Mouse (Mus musculus) heart, embryonic 10.5 days (tissue): ENCODE data around the gene Tspan18. TPM values are rescaled to one million over a fixed set of nuclear protein-coding genes. Genes with fewer than 3 reads are reported as not detected.

Source experiments
- DNase-seq: peaks from one replicate; pipeline ENCODE4 v3.0.0-alpha.2; 2017; ENCODE audit warnings: low spot score
- H3K27ac ChIP-seq: fragments of 300-500 bp; sonication (generic); 2 replicates; pipeline ENCODE4 v1.5.1; 2016; ENCODE audit warnings: mild to moderate bottlenecking
- H3K27me3 ChIP-seq: fragments of 300-500 bp; sonication (generic); 2 replicates; pipeline ENCODE4 v1.6.1; 2016; ENCODE audit warnings: mild to moderate bottlenecking; ENCODE audit not compliant: poor library complexity, insufficient read depth, severe bottlenecking
- H3K36me3 ChIP-seq: fragments of 300-500 bp; sonication (generic); 2 replicates; pipeline ENCODE4 v1.6.1; 2016; ENCODE audit warnings: mild to moderate bottlenecking, moderate library complexity
- H3K4me1 ChIP-seq: fragments of 300-500 bp; sonication (generic); 2 replicates; pipeline ENCODE4 v1.6.1; 2016; ENCODE audit warnings: mild to moderate bottlenecking
- H3K4me3 ChIP-seq: fragments of 300-500 bp; sonication (generic); 2 replicates; pipeline ENCODE4 v1.5.1; 2016; ENCODE audit warnings: mild to moderate bottlenecking, moderate library complexity
- H3K9me3 ChIP-seq: fragments of 300-500 bp; sonication (generic); 2 replicates; pipeline ENCODE4 v1.6.1; 2016; ENCODE audit warnings: mild to moderate bottlenecking, moderate library complexity
- WGBS: fragments of 180-500 bp; shearing (Covaris S2); methylation state at CpG from one replicate; pipeline ENCODE4 v1.1.7; 2016; 5-methylcytosine and 5-hydroxymethylcytosine counted together
- polyA plus RNA-seq: library from polyadenylated mRNA; unstranded; fragments of >200 nt; fragmentation: Nextera tagmentation; extraction: Ambion mirVana; gene quantifications from 2 replicates; pipeline ENCODE4 v1.2.1, GENCODE M21; 2016

Gene Tspan18
- polyA plus RNA-seq, 1 experiment from 2014 or later, result 64.2 TPM

GRCm38 (mm10) chr2:93214192-93214591 is 120.1 kb downstream of the Tspan18 start:
- Histone ChIP-seq H3K36me3 (peaks cover 41% of the 10 kb centered on the region), H3K4me1 (peaks cover 29% of the 10 kb centered on the region), H3K4me3 (no peak overlapping the region), H3K9me3 (no peaks in the 10 kb centered on the region), H3K27ac (peak overlapping the region; percentile 60), H3K27me3 (no peaks in the 10 kb centered on the region)
- 75% methylated on average over 1 of the region's 1 CpGs for WGBS
- no peak for DNase-seq

- peaks cover 20% of the 10 kb centered on the region for H3K4me1 ChIP-seq
- no peaks in the 10 kb centered on the region for H3K9me3 ChIP-seq
- no peak overlapping the region for H3K4me3 ChIP-seq
- DNase-seq, result no peak
- WGBS, result 96% methylated on average over 2 of the region's 2 CpGs
- H3K27ac ChIP-seq, result no peak overlapping the region
- no peaks in the 10 kb centered on the region for H3K27me3 ChIP-seq
- peaks cover 50% of the 10 kb centered on the region for H3K36me3 ChIP-seq
Observed at GRCm38 (mm10) chr2:93212865-93213264, 121.4 kb downstream of the Tspan18 start.

GRCm38 (mm10) chr2:93212386-93212785 is 121.9 kb downstream of the Tspan18 start:
- no peak for DNase-seq
- Histone ChIP-seq H3K36me3 (peaks cover 54% of the 10 kb centered on the region), H3K4me3 (no peak overlapping the region), H3K27me3 (no peaks in the 10 kb centered on the region), H3K4me1 (peaks cover 15% of the 10 kb centered on the region), H3K27ac (no peak overlapping the region), H3K9me3 (no peaks in the 10 kb centered on the region)
- WGBS, result 73% methylated on average over 2 of the region's 2 CpGs

- H3K4me1 ChIP-seq, result peaks cover 10% of the 10 kb centered on the region
- DNase-seq, result no peak
- H3K36me3 ChIP-seq, result peaks cover 86% of the 10 kb centered on the region
- no peak overlapping the region for H3K27ac ChIP-seq
- 81% methylated on average over 1 of the region's 1 CpGs for WGBS
- H3K9me3 ChIP-seq, result no peaks in the 10 kb centered on the region
- H3K4me3 ChIP-seq, result no peak overlapping the region
- H3K27me3 ChIP-seq, result no peaks in the 10 kb centered on the region
Observed at GRCm38 (mm10) chr2:93206126-93206525, 128.2 kb downstream of the Tspan18 start.

GRCm38 (mm10) chr2:93204571-93204970 is 129.7 kb downstream of the Tspan18 start:
- Histone ChIP-seq H3K4me3 (no peak overlapping the region), H3K27ac (no peak overlapping the region), H3K4me1 (peaks cover 25% of the 10 kb centered on the region), H3K27me3 (no peaks in the 10 kb centered on the region), H3K9me3 (no peaks in the 10 kb centered on the region), H3K36me3 (peaks cover 76% of the 10 kb centered on the region)
- 78% methylated on average over 6 of the region's 6 CpGs for WGBS
- DNase-seq, result no peak

GRCm38 (mm10) chr2:93203682-93204081 is 130.6 kb downstream of the Tspan18 start:
- peaks cover 69% of the 10 kb centered on the region for H3K36me3 ChIP-seq
- no peak overlapping the region for H3K4me3 ChIP-seq
- WGBS, result 20% methylated on average over 10 of the region's 10 CpGs
- H3K27ac ChIP-seq, result no peak overlapping the region
- DNase-seq, result no peak
- H3K9me3 ChIP-seq, result no peaks in the 10 kb centered on the region
- peaks cover 34% of the 10 kb centered on the region for H3K4me1 ChIP-seq
- H3K27me3 ChIP-seq, result no peaks in the 10 kb centered on the region

GRCm38 (mm10) chr2:93202782-93203181 is 131.5 kb downstream of the Tspan18 start:
- Histone ChIP-seq H3K27ac (no peak overlapping the region), H3K4me3 (no peak overlapping the region), H3K36me3 (peaks cover 60% of the 10 kb centered on the region), H3K27me3 (no peaks in the 10 kb centered on the region; the same call in 1 of the 2 replicates), H3K4me1 (peaks cover 35% of the 10 kb centered on the region), H3K9me3 (no peaks in the 10 kb centered on the region)
- DNase-seq, result no peak
- WGBS, result 56% methylated on average over 1 of the region's 1 CpGs

GRCm38 (mm10) chr2:93201997-93202396 is 132.3 kb downstream of the Tspan18 start:
- DNase-seq, result no peak
- H3K4me1 ChIP-seq, result peaks cover 35% of the 10 kb centered on the region
- WGBS, result 89% methylated on average over 3 of the region's 3 CpGs
- peaks cover 52% of the 10 kb centered on the region for H3K36me3 ChIP-seq
- no peak overlapping the region for H3K4me3 ChIP-seq
- H3K9me3 ChIP-seq, result no peaks in the 10 kb centered on the region
- peaks cover 3% of the 10 kb centered on the region; the same call in 1 of the 2 replicates for H3K27me3 ChIP-seq
- no peak overlapping the region for H3K27ac ChIP-seq

GRCm38 (mm10) chr2:93200681-93201340 is 133.5 kb downstream of the Tspan18 start:
- H3K4me3 ChIP-seq, result no peak overlapping the region
- peak overlapping the region; percentile 48; the same call in 1 of the 2 replicates for H3K27ac ChIP-seq
- no peak for DNase-seq
- H3K9me3 ChIP-seq, result no peaks in the 10 kb centered on the region
- peaks cover 42% of the 10 kb centered on the region for H3K36me3 ChIP-seq
- 65% methylated on average over 10 of the region's 10 CpGs for WGBS
- H3K27me3 ChIP-seq, result peaks cover 8% of the 10 kb centered on the region; the same call in 1 of the 2 replicates
- peaks cover 35% of the 10 kb centered on the region for H3K4me1 ChIP-seq

GRCm38 (mm10) chr2:93199531-93199974 is 134.8 kb downstream of the Tspan18 start:
- Histone ChIP-seq H3K27me3 (peaks cover 15% of the 10 kb centered on the region), H3K4me1 (peaks cover 38% of the 10 kb centered on the region), H3K4me3 (no peak overlapping the region), H3K27ac (no peak overlapping the region), H3K36me3 (peaks cover 30% of the 10 kb centered on the region; the same call in 1 of the 2 replicates), H3K9me3 (no peaks in the 10 kb centered on the region)
- peak; percentile 83 for DNase-seq
- 36% methylated on average over 13 of the region's 13 CpGs for WGBS

- WGBS, result 31% methylated on average over 3 of the region's 3 CpGs
- Histone ChIP-seq H3K4me1 (peaks cover 39% of the 10 kb centered on the region), H3K27me3 (peaks cover 20% of the 10 kb centered on the region), H3K36me3 (peaks cover 26% of the 10 kb centered on the region; the same call in 1 of the 2 replicates), H3K9me3 (no peaks in the 10 kb centered on the region), H3K27ac (no peak overlapping the region), H3K4me3 (no peak overlapping the region)
- peak; percentile 88 for DNase-seq
Observed at GRCm38 (mm10) chr2:93198846-93199245, 135.5 kb downstream of the Tspan18 start.

- H3K4me1 ChIP-seq, result peaks cover 44% of the 10 kb centered on the region
- WGBS, result 58% methylated on average over 4 of the region's 4 CpGs
Observed at GRCm38 (mm10) chr2:93193806-93194205, 140.5 kb downstream of the Tspan18 start.

GRCm38 (mm10) chr2:93192671-93193080 is 141.6 kb downstream of the Tspan18 start:
- 0 out of 2 replicates have a peak overlapping the region, but pooled peaks have one; percentile 24 for H3K27ac ChIP-seq
- 18% methylated on average over 6 of the region's 6 CpGs for WGBS
- peaks cover 47% of the 10 kb centered on the region for H3K4me1 ChIP-seq
- H3K27me3 ChIP-seq, result peaks cover 60% of the 10 kb centered on the region
- DNase-seq, result no peak
- H3K4me3 ChIP-seq, result no peak overlapping the region
- no peaks in the 10 kb centered on the region for H3K9me3 ChIP-seq
- H3K36me3 ChIP-seq, result no peaks in the 10 kb centered on the region

More at GRCm38 (mm10) chr2:93193806-93194205, 140.5 kb downstream of the Tspan18 start:
- H3K27ac ChIP-seq, result no peak overlapping the region
- H3K9me3 ChIP-seq, result no peaks in the 10 kb centered on the region
- no peaks in the 10 kb centered on the region for H3K36me3 ChIP-seq
- no peak overlapping the region for H3K4me3 ChIP-seq
- H3K27me3 ChIP-seq, result peaks cover 52% of the 10 kb centered on the region
- no peak for DNase-seq
